Mouse (Mus musculus) gonadal fat pad, adult 2 months (tissue): ENCODE results near the gene Mymk. TPM values are rescaled to one million over a fixed set of nuclear protein-coding genes. Genes with fewer than 3 reads are reported as not detected.

ENCODE experiments used
- DNase-seq: peaks from one replicate; pipeline ENCODE4 v3.0.0-alpha.2; 2012; ENCODE audit warnings: low read depth
- polyA plus RNA-seq: library from polyadenylated mRNA; depleted of rRNA; stranded (reverse); fragments of >200 nt; gene quantifications from 2 replicates; pipeline ENCODE4 v1.2.3, GENCODE M21; 2012; rRNA removed

The Mymk gene
- polyA plus RNA-seq, 1 experiment = 0.18 TPM

- DNase-seq = no peak
Observed at GRCm38 (mm10) chr2:27036003-27036402, 36.0 kb downstream of the Mymk start.

- DNase-seq = no peak
Observed at GRCm38 (mm10) chr2:27032361-27032760, 39.6 kb downstream of the Mymk start.

GRCm38 (mm10) chr2:27028437-27029015, 43.5 kb downstream of the Mymk start:
- DNase-seq = no peak

GRCm38 (mm10) chr2:27027618-27028436, 44.2 kb downstream of the Mymk start, which contains the start of gene Slc2a6:
TSS of gene Slc2a6 (minus strand) at chr2:27027998.
- DNase-seq = no peak

- DNase-seq = no peak
Observed at GRCm38 (mm10) chr2:27026857-27027617, 44.9 kb downstream of the Mymk start.

GRCm38 (mm10) chr2:27026332-27026731, 45.6 kb downstream of the Mymk start:
- no peak for DNase-seq

GRCm38 (mm10) chr2:27025545-27025944, 46.4 kb downstream of the Mymk start:
- no peak for DNase-seq

GRCm38 (mm10) chr2:27024136-27024535, 47.8 kb downstream of the Mymk start:
- DNase-seq = no peak

GRCm38 (mm10) chr2:27022612-27023011, 49.4 kb downstream of the Mymk start:
- DNase-seq = no peak

- DNase-seq = no peak
Observed at GRCm38 (mm10) chr2:27021103-27021502, 50.9 kb downstream of the Mymk start.

- no peak for DNase-seq
Observed at GRCm38 (mm10) chr2:27019530-27019929, 52.4 kb downstream of the Mymk start.

GRCm38 (mm10) chr2:27017802-27018201, 54.2 kb downstream of the Mymk start:
- DNase-seq = no peak

Other genes starting within 250 kb of the Mymk start
- 13.0 and 17.6 TPM in 2 replicates for gene Abo, start 207.2 kb downstream of the Mymk start, polyA plus RNA-seq
- 11.4 and 14.5 TPM in 2 replicates for gene Surf6, start 169.3 kb downstream of the Mymk start, polyA plus RNA-seq
- gene Med22, start 161.5 kb downstream of the Mymk start, polyA plus RNA-seq = 58.8 and 66.0 TPM in 2 replicates
- gene Rpl7a, start 161.4 kb downstream of the Mymk start, polyA plus RNA-seq = 845 and 916 TPM in 2 replicates
- gene Surf2, start 155.8 kb downstream of the Mymk start, polyA plus RNA-seq = 26.7 and 27.8 TPM in 2 replicates
- 63.5 and 64.5 TPM in 2 replicates for gene Surf1, start 155.6 kb downstream of the Mymk start, polyA plus RNA-seq
- 357 and 417 TPM in 2 replicates for gene Surf4, start 138.3 kb downstream of the Mymk start, polyA plus RNA-seq
- 0.80 and 0.95 TPM in 2 replicates for gene Stkld1, start 138.1 kb downstream of the Mymk start, polyA plus RNA-seq
- 26.9 and 30.2 TPM in 2 replicates for gene Rexo4, start 107.8 kb downstream of the Mymk start, polyA plus RNA-seq
- gene Adamts13, start 98.8 kb downstream of the Mymk start, polyA plus RNA-seq = 0.04 and 0.10 TPM in 2 replicates
- gene Cacfd1, start 62.3 kb downstream of the Mymk start, polyA plus RNA-seq = 76.2 and 90.6 TPM in 2 replicates
- gene Slc2a6, start 44.2 kb downstream of the Mymk start, polyA plus RNA-seq = 2.3 and 3.6 TPM in 2 replicates
- gene Adamtsl2, start 7.2 kb upstream of the Mymk start, polyA plus RNA-seq = 8.1 and 12.6 TPM in 2 replicates
- gene Fam163b, start 70.3 kb upstream of the Mymk start, polyA plus RNA-seq = 0.06 and 0.11 TPM in 2 replicates
- 0.36 and 0.49 TPM in 2 replicates for gene Dbh, start 93.1 kb upstream of the Mymk start, polyA plus RNA-seq
- gene Sardh, start 176.2 kb upstream of the Mymk start, polyA plus RNA-seq = 27.3 and 33.2 TPM in 2 replicates